Mouse (Mus musculus) heart, postnatal 0 days (tissue): ENCODE measurements at regions not wholly inside any gene's neighbourhood (a gene's known extent, or its start where the extent isn't known, plus 50 kb on each side); places are given as distances from the start of the nearest gene placed in this dataset.

Source experiments
- CTCF ChIP-seq: IDR thresholded peaks from 2 replicates; pipeline ENCODE4 v1.5.1; 2016; ENCODE audit warnings: antibody characterized with exemption, control low read depth, low read depth
- EP300 ChIP-seq: IDR thresholded peaks from 2 replicates; pipeline ENCODE4 v1.6.1; 2016; ENCODE audit warnings: antibody characterized with exemption, low read depth

GRCm38 (mm10) chr4:31583495-31583894 is 380.4 kb upstream of the Map3k7 start:
- TF ChIP-seq CTCF, result no peak
- TF ChIP-seq EP300, result no peak
